Mouse (Mus musculus) lung, postnatal 0 days (tissue): ENCODE measurements at regions not wholly inside any gene's neighbourhood (a gene's known extent, or its start where the extent isn't known, plus 50 kb on each side); places are given as distances from the start of the nearest gene placed in this dataset.

ENCODE experiments used
- CTCF ChIP-seq: IDR thresholded peaks from 2 replicates; pipeline ENCODE4 v1.5.1; 2016; ENCODE audit warnings: antibody characterized with exemption, mild to moderate bottlenecking
- EP300 ChIP-seq: IDR thresholded peaks from 2 replicates; pipeline ENCODE4 v1.6.1; 2016; ENCODE audit warnings: antibody characterized with exemption, mild to moderate bottlenecking, control low read depth

- no peak for TF ChIP-seq CTCF
- TF ChIP-seq EP300 = no peak
Measured at GRCm38 (mm10) chrX:61116010-61116447, 69.3 kb downstream of the Cdr1 start.
